Mouse (Mus musculus) midbrain, embryonic 16.5 days (tissue): Measurements from ENCODE around the gene Sspo. TPM values are rescaled to one million over a fixed set of nuclear protein-coding genes. Genes with fewer than 3 reads are reported as not detected.

ENCODE experiments used
- ATAC-seq: fragments of 200-750 bp; cut with Nextera tagmentation; 2 replicates; pipeline ENCODE4 v1.8.0; 2017; ENCODE audit warnings: moderate TSS enrichment
- H3K27ac ChIP-seq: fragments of 300-500 bp; sonication (generic); 2 replicates; pipeline ENCODE4 v1.5.1; 2014; ENCODE audit warnings: mild to moderate bottlenecking, low read length, mixed read lengths
- H3K27me3 ChIP-seq: fragments of 300-500 bp; sonication (generic); 2 replicates; pipeline ENCODE4 v1.6.1; 2014; ENCODE audit warnings: low read depth, low read length, mixed read lengths; ENCODE audit not compliant: control insufficient read depth, insufficient read depth
- H3K36me3 ChIP-seq: fragments of 300-500 bp; sonication (generic); 2 replicates; pipeline ENCODE4 v1.6.1; 2014; ENCODE audit warnings: mild to moderate bottlenecking, low read length, moderate library complexity, mixed read lengths; ENCODE audit not compliant: control insufficient read depth, insufficient read depth
- H3K4me1 ChIP-seq: fragments of 300-500 bp; sonication (generic); 2 replicates; pipeline ENCODE4 v1.6.1; 2014; ENCODE audit warnings: mild to moderate bottlenecking, low read length, mixed read lengths; ENCODE audit not compliant: control insufficient read depth, insufficient read depth
- H3K4me2 ChIP-seq: fragments of 300-500 bp; sonication (generic); 2 replicates; pipeline ENCODE4 v1.6.1; 2014; ENCODE audit warnings: mild to moderate bottlenecking, low read length, mixed read lengths
- H3K4me3 ChIP-seq: fragments of 300-500 bp; sonication (generic); 2 replicates; pipeline ENCODE4 v1.5.1; 2014; ENCODE audit warnings: low read depth, mild to moderate bottlenecking, low read length, moderate library complexity, mixed read lengths
- H3K9ac ChIP-seq: fragments of 300-500 bp; sonication (generic); 2 replicates; pipeline ENCODE4 v1.6.1; 2014; ENCODE audit warnings: low read depth, low read length, mixed read lengths
- H3K9me3 ChIP-seq: fragments of 300-500 bp; sonication (generic); replicated peaks from 2 replicates; pipeline ENCODE4 v1.6.1; 2014; ENCODE audit warnings: mild to moderate bottlenecking, low read length, mixed read lengths; ENCODE audit not compliant: control insufficient read depth, poor library complexity, severe bottlenecking
- WGBS: fragments of 180-500 bp; shearing (Covaris S2); extraction: QIAGEN DNeasy Blood & Tissue Kit; methylation state at CpG from one replicate; pipeline ENCODE4 v1.1.7; 2014; 5-methylcytosine and 5-hydroxymethylcytosine counted together
- polyA plus RNA-seq: library from polyadenylated mRNA; unstranded; fragments of >200 nt; fragmentation: Nextera tagmentation; extraction: Ambion mirVana; gene quantifications from 2 replicates; pipeline ENCODE4 v1.2.1, GENCODE M21; 2015

Sspo gene
- polyA plus RNA-seq, 1 experiment from 2014 or later, result 0.51 TPM

GRCm38 (mm10) chr6:48539860-48540259, 91.8 kb downstream of the Sspo start:
- Histone ChIP-seq H3K4me3 (no peak overlapping the region), H3K9ac (no peak overlapping the region), H3K27me3 (no peaks in the 10 kb centered on the region), H3K36me3 (peaks cover 17% of the 10 kb centered on the region), H3K27ac (no peak overlapping the region), H3K4me1 (peaks cover 25% of the 10 kb centered on the region), H3K4me2 (no peak overlapping the region), H3K9me3 (no peaks in the 10 kb centered on the region)
- 78% methylated on average over 5 of the region's 5 CpGs for whole genome bisulfite sequencing
- ATAC-seq, result no peak

GRCm38 (mm10) chr6:48540721-48541120, 92.7 kb downstream of the Sspo start:
- no peak overlapping the region for H3K9ac ChIP-seq
- WGBS, result 85% methylated on average over 3 of the region's 3 CpGs
- no peak overlapping the region for H3K27ac ChIP-seq
- no peaks in the 10 kb centered on the region for H3K9me3 ChIP-seq
- H3K4me1 ChIP-seq, result peaks cover 25% of the 10 kb centered on the region
- peaks cover 17% of the 10 kb centered on the region for H3K36me3 ChIP-seq
- no peaks in the 10 kb centered on the region for H3K27me3 ChIP-seq
- ATAC-seq, result no peak
- no peak overlapping the region for H3K4me3 ChIP-seq
- no peak overlapping the region for H3K4me2 ChIP-seq

GRCm38 (mm10) chr6:48541560-48542450, 93.8 kb downstream of the Sspo start:
- no peak overlapping the region for H3K4me3 ChIP-seq
- no peaks in the 10 kb centered on the region for H3K9me3 ChIP-seq
- H3K36me3 ChIP-seq, result peaks cover 17% of the 10 kb centered on the region
- H3K27me3 ChIP-seq, result no peaks in the 10 kb centered on the region
- ATAC-seq, result no peak
- no peak overlapping the region for H3K4me2 ChIP-seq
- no peak overlapping the region for H3K27ac ChIP-seq
- H3K4me1 ChIP-seq, result peaks cover 20% of the 10 kb centered on the region
- 75% methylated on average over 7 of the region's 7 CpGs for WGBS
- no peak overlapping the region for H3K9ac ChIP-seq

- no peak for ATAC-seq
- no peak overlapping the region for H3K4me3 ChIP-seq
- no peak overlapping the region for H3K27ac ChIP-seq
- H3K9me3 ChIP-seq, result no peaks in the 10 kb centered on the region
- H3K4me2 ChIP-seq, result no peak overlapping the region
- H3K27me3 ChIP-seq, result no peaks in the 10 kb centered on the region
- 100% methylated on average over 3 of the region's 3 CpGs for WGBS
- H3K9ac ChIP-seq, result no peak overlapping the region
- H3K36me3 ChIP-seq, result peaks cover 17% of the 10 kb centered on the region
- H3K4me1 ChIP-seq, result peaks cover 17% of the 10 kb centered on the region
Measured at GRCm38 (mm10) chr6:48542631-48543030, 94.6 kb downstream of the Sspo start.

GRCm38 (mm10) chr6:48545251-48545650, 97.2 kb downstream of the Sspo start:
- Histone ChIP-seq H3K9me3 (no peaks in the 10 kb centered on the region), H3K4me1 (no peaks in the 10 kb centered on the region), H3K27ac (no peak overlapping the region), H3K4me3 (no peak overlapping the region), H3K4me2 (no peak overlapping the region), H3K27me3 (no peaks in the 10 kb centered on the region), H3K9ac (no peak overlapping the region), H3K36me3 (peaks cover 16% of the 10 kb centered on the region)
- no peak for ATAC-seq
- 86% methylated on average over 5 of the region's 5 CpGs for WGBS

GRCm38 (mm10) chr6:48546271-48546670, 98.2 kb downstream of the Sspo start:
- Histone ChIP-seq H3K4me3 (no peak overlapping the region), H3K27me3 (no peaks in the 10 kb centered on the region), H3K9ac (no peak overlapping the region), H3K9me3 (no peaks in the 10 kb centered on the region), H3K4me1 (no peaks in the 10 kb centered on the region), H3K27ac (no peak overlapping the region), H3K4me2 (no peak overlapping the region), H3K36me3 (peaks cover 6% of the 10 kb centered on the region)
- WGBS, result 46% methylated on average over 1 of the region's 1 CpGs
- ATAC-seq, result no peak

- no peak for ATAC-seq
- Histone ChIP-seq H3K4me2 (no peak overlapping the region), H3K27me3 (no peaks in the 10 kb centered on the region), H3K36me3 (peaks cover under 1% of the 10 kb centered on the region; the same call in 1 of the 2 replicates), H3K9me3 (no peaks in the 10 kb centered on the region), H3K27ac (no peak overlapping the region), H3K9ac (no peak overlapping the region), H3K4me1 (no peaks in the 10 kb centered on the region), H3K4me3 (no peak overlapping the region)
- 81% methylated on average over 4 of the region's 4 CpGs for WGBS
Measured at GRCm38 (mm10) chr6:48546858-48547257, 98.8 kb downstream of the Sspo start.

GRCm38 (mm10) chr6:48548314-48548713, 100.3 kb downstream of the Sspo start:
- no peak for ATAC-seq
- 91% methylated on average over 6 of the region's 6 CpGs for WGBS
- Histone ChIP-seq H3K4me3 (no peak overlapping the region), H3K4me2 (no peak overlapping the region), H3K36me3 (no peaks in the 10 kb centered on the region), H3K9me3 (no peaks in the 10 kb centered on the region), H3K4me1 (no peaks in the 10 kb centered on the region), H3K9ac (no peak overlapping the region), H3K27ac (no peak overlapping the region), H3K27me3 (no peaks in the 10 kb centered on the region)
